Mouse (Mus musculus) brain, embryonic 14.5 days (tissue): ENCODE results near the gene Gm10639.
"Not testable (repeated sequence)": the region's sequence is repeated elsewhere in the genome, so short reads cannot be mapped to it uniquely, and the experiment has no call there.

Experiments used
- CTCF ChIP-seq: fragments of 200-500 bp; IDR thresholded peaks from 2 replicates; pipeline ENCODE4 v1.5.1; 2012; ENCODE audit warnings: inconsistent platforms, mild to moderate bottlenecking, moderate library complexity, borderline replicate concordance; ENCODE audit not compliant: insufficient read depth, insufficient read length; ENCODE audit errors: extremely low read depth
- POLR2A ChIP-seq: fragments of 200-500 bp; IDR thresholded peaks from 2 replicates; pipeline ENCODE4 v1.6.1; 2012; ENCODE audit warnings: mild to moderate bottlenecking, inconsistent platforms, borderline replicate concordance; ENCODE audit not compliant: poor library complexity, insufficient read depth, insufficient read length, severe bottlenecking; ENCODE audit errors: extremely low read depth

GRCm38 (mm10) chr9:78349141-78349540 is 59.4 kb downstream of the Gm10639 start:
- TF ChIP-seq CTCF, POLR2A: not testable (repeated sequence)
